Mouse (Mus musculus): ENCODE measurements around the gene Ddc. TPM values are rescaled to one million over a fixed set of nuclear protein-coding genes. Genes with fewer than 3 reads are reported as not detected.

Ddc gene
- polyA plus RNA-seq, 1 experiment, result 58.4 TPM

DNA sequence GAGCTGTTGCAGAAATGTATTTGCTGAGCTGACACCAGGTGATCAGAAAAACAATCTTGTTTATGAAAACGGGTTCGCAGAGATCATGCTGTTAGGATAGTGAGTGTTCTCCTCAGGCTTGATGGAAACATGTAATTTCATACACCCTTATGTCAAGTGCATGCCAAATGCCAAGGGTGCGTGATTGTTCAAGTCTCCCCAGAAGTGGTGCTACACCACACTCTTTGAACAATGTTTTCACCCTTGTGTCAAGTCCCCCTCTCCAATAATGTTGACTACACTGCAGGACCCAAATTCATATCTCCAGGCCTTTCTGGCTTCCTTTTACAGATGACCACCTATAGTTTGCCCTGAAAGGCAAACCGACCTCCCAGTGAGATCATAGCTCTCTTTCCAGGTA is 49.5 kb downstream of the Ddc start:
- TF ChIP-seq POLR2A (IDR thresholded peaks at IDR 0.05; ENCODE audit: low read depth, low read length) (no peak), CTCF (IDR thresholded peaks at IDR 0.05; ENCODE audit: extremely low read depth, insufficient read length, insufficient replicate concordance, low read depth, low read length) (no peak)
- Histone ChIP-seq H3K4me3 (ENCODE audit: low read depth, low read length) (no peak overlapping the region), H3K27ac (ENCODE audit: insufficient read depth, low read depth, low read length) (no peak overlapping the region), H3K36me3 (ENCODE audit: control insufficient read depth, insufficient read depth, low read length) (peaks cover 8% of the 10 kb centered on the region), H3K27me3 (ENCODE audit: control insufficient read depth, insufficient read depth, low read length) (no peaks in the 10 kb centered on the region), H3K4me1 (ENCODE audit: control insufficient read depth, insufficient read depth, insufficient read length, low read length) (no peaks in the 10 kb centered on the region)
- 81% methylated on average over 4 of the region's 4 CpGs for WGBS

DNA sequence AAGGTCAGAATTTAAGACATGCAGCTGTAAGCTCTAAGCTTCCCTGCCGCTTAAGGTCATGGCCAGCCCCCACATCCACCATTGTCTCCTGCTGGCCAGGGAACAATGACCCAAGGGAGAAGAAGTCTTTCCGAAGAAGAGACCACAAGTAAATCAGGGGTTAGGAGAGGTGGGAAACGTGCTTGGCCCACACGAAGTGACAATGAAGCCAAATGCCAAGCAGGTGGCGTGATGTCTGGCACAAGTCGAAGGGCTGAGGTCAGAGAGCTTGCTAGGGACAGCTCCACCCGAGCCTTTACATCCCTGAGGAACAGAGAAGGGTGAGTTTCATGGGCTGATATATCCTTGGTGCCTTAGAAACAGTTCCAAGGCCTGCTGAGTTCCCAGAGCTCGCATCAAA is 52.9 kb downstream of the Ddc start:
- H3K36me3 ChIP-seq (ENCODE audit: control insufficient read depth, insufficient read depth, low read length), result peaks cover 12% of the 10 kb centered on the region
- no peak overlapping the region for H3K27ac ChIP-seq (ENCODE audit: insufficient read depth, low read depth, low read length)
- no peaks in the 10 kb centered on the region for H3K27me3 ChIP-seq (ENCODE audit: control insufficient read depth, insufficient read depth, low read length)
- H3K4me1 ChIP-seq (ENCODE audit: control insufficient read depth, insufficient read depth, insufficient read length, low read length), result no peaks in the 10 kb centered on the region
- no peak overlapping the region for H3K4me3 ChIP-seq (ENCODE audit: low read depth, low read length)
- TF ChIP-seq POLR2A (IDR thresholded peaks at IDR 0.05; ENCODE audit: low read depth, low read length), result no peak
- TF ChIP-seq CTCF (IDR thresholded peaks at IDR 0.05; ENCODE audit: extremely low read depth, insufficient read length, insufficient replicate concordance, low read depth, low read length), result no peak
- WGBS, result 84% methylated on average over 8 of the region's 8 CpGs

DNA sequence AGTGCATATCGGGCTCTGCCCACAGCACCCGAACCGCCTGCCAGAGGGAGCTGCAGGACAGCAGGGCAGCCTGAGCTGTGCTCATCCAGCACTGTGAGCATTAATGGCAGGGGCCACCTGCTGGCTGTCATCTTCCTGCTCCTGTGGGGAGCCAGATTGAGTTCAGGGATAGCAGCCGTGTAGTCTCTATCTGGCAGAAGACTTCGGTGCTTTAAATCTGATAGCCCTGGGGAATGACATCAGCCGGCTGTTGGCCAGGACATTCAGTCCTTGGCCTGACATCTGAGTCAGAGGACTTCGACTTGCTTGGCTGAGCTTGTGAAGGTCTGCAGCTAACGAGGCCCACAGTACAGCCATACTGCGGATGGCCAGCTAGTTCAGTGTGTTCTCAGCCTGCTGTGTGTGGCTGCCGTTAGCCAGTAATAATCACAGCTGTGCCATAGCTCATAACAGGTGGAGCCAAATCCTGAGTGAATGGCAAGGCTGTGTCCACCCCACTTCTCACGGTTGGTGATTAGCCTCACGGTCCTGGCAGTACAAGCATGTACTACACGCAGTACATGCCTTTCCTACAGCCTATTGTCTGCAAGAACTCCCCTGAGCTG is 53.5 kb downstream of the Ddc start:
- TF ChIP-seq POLR2A (IDR thresholded peaks at IDR 0.05; ENCODE audit: low read depth, low read length), result no peak
- peak; percentile 27; the same call in 1 of the 2 replicates for TF ChIP-seq CTCF (IDR thresholded peaks at IDR 0.05; ENCODE audit: extremely low read depth, insufficient read length, insufficient replicate concordance, low read depth, low read length)
- peak overlapping the region; percentile 19; the same call in 1 of the 2 replicates for H3K27ac ChIP-seq (ENCODE audit: insufficient read depth, low read depth, low read length)
- no peaks in the 10 kb centered on the region for H3K4me1 ChIP-seq (ENCODE audit: control insufficient read depth, insufficient read depth, insufficient read length, low read length)
- H3K36me3 ChIP-seq (ENCODE audit: control insufficient read depth, insufficient read depth, low read length), result peaks cover 12% of the 10 kb centered on the region
- no peak overlapping the region for H3K4me3 ChIP-seq (ENCODE audit: low read depth, low read length)
- WGBS, result 66% methylated on average over 13 of the region's 13 CpGs
- H3K27me3 ChIP-seq (ENCODE audit: control insufficient read depth, insufficient read depth, low read length), result no peaks in the 10 kb centered on the region

DNA sequence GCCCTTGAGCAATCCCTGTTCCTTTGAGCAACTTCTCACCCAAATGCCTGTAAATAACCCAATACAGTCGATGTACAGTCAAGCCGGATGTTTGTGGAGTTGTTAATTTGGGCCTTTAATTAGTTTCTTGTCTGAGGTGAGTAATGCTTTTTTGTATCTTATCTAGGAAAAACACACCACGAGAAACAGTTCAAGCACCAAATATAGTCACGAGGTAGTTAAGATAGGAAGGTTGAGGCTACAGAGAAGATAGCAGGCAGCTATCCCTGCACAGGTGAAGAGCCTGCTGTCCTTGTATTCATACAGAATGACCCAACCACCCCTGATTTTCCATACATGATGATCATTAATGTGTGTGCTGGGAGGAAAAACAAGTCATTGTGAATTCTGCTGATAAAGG is 56.4 kb downstream of the Ddc start:
- TF ChIP-seq POLR2A (IDR thresholded peaks at IDR 0.05; ENCODE audit: low read depth, low read length) (no peak), CTCF (IDR thresholded peaks at IDR 0.05; ENCODE audit: extremely low read depth, insufficient read length, insufficient replicate concordance, low read depth, low read length) (no peak)
- Histone ChIP-seq H3K27me3 (ENCODE audit: control insufficient read depth, insufficient read depth, low read length) (no peaks in the 10 kb centered on the region), H3K36me3 (ENCODE audit: control insufficient read depth, insufficient read depth, low read length) (peaks cover 13% of the 10 kb centered on the region), H3K4me3 (ENCODE audit: low read depth, low read length) (no peak overlapping the region), H3K4me1 (ENCODE audit: control insufficient read depth, insufficient read depth, insufficient read length, low read length) (peaks cover 4% of the 10 kb centered on the region; the same call in 1 of the 2 replicates), H3K27ac (ENCODE audit: insufficient read depth, low read depth, low read length) (no peak overlapping the region)
- WGBS, result 62% methylated on average over 4 of the region's 4 CpGs

GRCm38 (mm10) chr11:11840746-11841145 is 57.2 kb downstream of the Ddc start:
- 96% methylated on average over 2 of the region's 2 CpGs for WGBS

GRCm38 (mm10) chr11:11839874-11840273 is 58.1 kb downstream of the Ddc start:
- H3K4me1 ChIP-seq (ENCODE audit: control insufficient read depth, insufficient read depth, insufficient read length, low read length), result peaks cover 5% of the 10 kb centered on the region; the same call in 1 of the 2 replicates
- H3K36me3 ChIP-seq (ENCODE audit: control insufficient read depth, insufficient read depth, low read length), result peaks cover 16% of the 10 kb centered on the region
- H3K27ac ChIP-seq (ENCODE audit: insufficient read depth, low read depth, low read length), result no peak overlapping the region
- no peak for TF ChIP-seq POLR2A (IDR thresholded peaks at IDR 0.05; ENCODE audit: low read depth, low read length)
- TF ChIP-seq CTCF (IDR thresholded peaks at IDR 0.05; ENCODE audit: extremely low read depth, insufficient read length, insufficient replicate concordance, low read depth, low read length), result no peak
- no peaks in the 10 kb centered on the region for H3K27me3 ChIP-seq (ENCODE audit: control insufficient read depth, insufficient read depth, low read length)
- 93% methylated on average over 7 of the region's 7 CpGs for WGBS
- no peak overlapping the region for H3K4me3 ChIP-seq (ENCODE audit: low read depth, low read length)

More at GRCm38 (mm10) chr11:11840746-11841145, 57.2 kb downstream of the Ddc start:
- Histone ChIP-seq H3K36me3 (ENCODE audit: control insufficient read depth, insufficient read depth, low read length) (peaks cover 18% of the 10 kb centered on the region), H3K4me3 (ENCODE audit: low read depth, low read length) (no peak overlapping the region), H3K27ac (ENCODE audit: insufficient read depth, low read depth, low read length) (no peak overlapping the region), H3K4me1 (ENCODE audit: control insufficient read depth, insufficient read depth, insufficient read length, low read length) (peaks cover 5% of the 10 kb centered on the region; the same call in 1 of the 2 replicates), H3K27me3 (ENCODE audit: control insufficient read depth, insufficient read depth, low read length) (no peaks in the 10 kb centered on the region)
- TF ChIP-seq POLR2A (IDR thresholded peaks at IDR 0.05; ENCODE audit: low read depth, low read length) (no peak), CTCF (IDR thresholded peaks at IDR 0.05; ENCODE audit: extremely low read depth, insufficient read length, insufficient replicate concordance, low read depth, low read length) (no peak)

DNA sequence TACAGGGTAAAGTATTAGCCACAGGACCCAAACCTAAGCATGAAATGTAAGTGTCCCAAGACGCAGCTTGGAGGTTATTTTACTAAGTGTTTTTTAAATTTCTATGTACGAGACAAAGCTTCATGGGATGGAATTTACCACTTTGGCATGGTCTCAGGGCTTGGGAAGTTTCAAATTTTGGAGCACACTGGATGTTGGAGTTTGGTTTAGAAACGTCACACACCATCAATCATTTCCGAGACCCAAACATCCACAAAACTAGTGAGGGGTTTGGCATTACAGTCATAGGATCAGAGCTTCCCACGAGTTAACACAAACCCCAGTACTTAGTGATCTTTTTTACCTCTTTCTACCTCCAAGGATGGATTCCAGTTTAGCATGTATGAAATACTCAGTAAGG is 60.6 kb downstream of the Ddc start:
- H3K27me3 ChIP-seq (ENCODE audit: control insufficient read depth, insufficient read depth, low read length), result no peaks in the 10 kb centered on the region
- H3K4me3 ChIP-seq (ENCODE audit: low read depth, low read length), result no peak overlapping the region
- no peak overlapping the region for H3K27ac ChIP-seq (ENCODE audit: insufficient read depth, low read depth, low read length)
- H3K4me1 ChIP-seq (ENCODE audit: control insufficient read depth, insufficient read depth, insufficient read length, low read length), result peaks cover 5% of the 10 kb centered on the region; the same call in 1 of the 2 replicates
- TF ChIP-seq POLR2A (IDR thresholded peaks at IDR 0.05; ENCODE audit: low read depth, low read length), result no peak
- TF ChIP-seq CTCF (IDR thresholded peaks at IDR 0.05; ENCODE audit: extremely low read depth, insufficient read length, insufficient replicate concordance, low read depth, low read length), result no peak
- peaks cover 17% of the 10 kb centered on the region for H3K36me3 ChIP-seq (ENCODE audit: control insufficient read depth, insufficient read depth, low read length)
- 88% methylated on average over 5 of the region's 5 CpGs for WGBS

Data from small intestine, adult 2 months (tissue).